In the genomic region with DNA sequence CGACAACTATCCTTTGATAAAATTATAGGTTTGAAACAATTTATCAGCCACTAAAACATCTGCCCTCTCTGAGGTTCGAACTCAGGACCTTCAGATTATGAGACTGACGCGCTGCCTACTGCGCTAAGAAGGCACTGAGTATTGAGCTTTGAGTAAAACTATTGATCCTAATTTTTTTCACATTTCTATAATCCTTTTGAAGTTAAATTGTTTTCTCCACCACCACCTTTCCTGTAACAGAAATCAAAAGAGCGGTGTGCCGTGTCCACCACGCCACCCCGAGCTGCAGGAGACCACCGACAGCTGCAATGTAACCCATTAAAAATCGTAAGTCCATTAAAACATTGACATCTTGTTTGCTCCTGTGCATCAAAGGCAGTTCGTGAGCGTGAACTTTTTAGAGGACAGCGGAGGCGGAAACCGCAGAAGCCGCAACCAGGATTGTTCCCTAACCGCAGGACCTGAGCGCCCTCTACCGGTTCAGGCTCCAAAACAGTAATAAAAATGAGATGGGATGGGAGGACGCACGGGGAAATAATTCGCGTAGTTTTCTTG, we compare ENCODE assay signal across 7 mouse cellular contexts. TPM values are rescaled to one million over a fixed set of nuclear protein-coding genes. Genes with fewer than 3 reads are reported as not detected.
DNase-seq lines count a peak whose midpoint lies in the region; ATAC-seq and TF ChIP-seq lines count a peak whose summit lies in the region.

No protein-coding gene starts in this region.

- H3K9me3 ChIP-seq in embryonic facial prominence, embryonic 10.5 days: no peaks in the 10 kb centered on the region
- no peaks in the 10 kb centered on the region for H3K9me3 ChIP-seq in limb, embryonic 12.5 days
- H3K9me3 ChIP-seq in midbrain, embryonic 15.5 days: no peaks in the 10 kb centered on the region

- no peak for TF ChIP-seq POLR2A in kidney, adult 2 months (IDR thresholded peaks at IDR 0.05; ENCODE audit: low read depth, low read length)

- peak; percentile 84 to 90 for DNase-seq in adrenal gland, postnatal 36 days
- peak; percentile 89 for DNase-seq in embryonic facial prominence, embryonic 10.5 days (ENCODE audit: low spot score)
- DNase-seq in heart, adult 18-20 months: peak; percentile 79 to 92
- peak; percentile 86 for DNase-seq in kidney, adult 2 months
- peak; percentile 53 to 80 for DNase-seq in spleen, postnatal 4 days (ENCODE audit: low spot score in 2 of 2)

- WGBS in embryonic facial prominence, embryonic 10.5 days: under 1% methylated on average over 24 of the region's 24 CpGs
- WGBS in kidney, adult 2 months: under 1% methylated on average over 24 of the region's 24 CpGs
- 1% methylated on average over 24 of the region's 24 CpGs for WGBS in limb, embryonic 12.5 days
- WGBS in midbrain, embryonic 15.5 days: under 1% methylated on average over 24 of the region's 24 CpGs

- no peaks in the 10 kb centered on the region for H3K27me3 ChIP-seq in embryonic facial prominence, embryonic 10.5 days (replicated peaks; ENCODE audit: low read depth, poor library complexity, severe bottlenecking)
- no peaks in the 10 kb centered on the region for H3K27me3 ChIP-seq in kidney, adult 2 months (replicated peaks; ENCODE audit: control insufficient read depth, insufficient read depth, low read length)
- H3K27me3 ChIP-seq in limb, embryonic 12.5 days: peaks cover 11% of the 10 kb centered on the region; the same call in 1 of the 2 replicates
- H3K27me3 ChIP-seq in midbrain, embryonic 15.5 days (replicated peaks): peaks cover 5% of the 10 kb centered on the region; the same call in 1 of the 2 replicates

- H3K36me3 ChIP-seq in embryonic facial prominence, embryonic 10.5 days (replicated peaks): no peaks in the 10 kb centered on the region
- no peaks in the 10 kb centered on the region for H3K36me3 ChIP-seq in kidney, adult 2 months (ENCODE audit: control insufficient read depth, insufficient read depth, low read length)
- H3K36me3 ChIP-seq in limb, embryonic 12.5 days: no peaks in the 10 kb centered on the region
- no peaks in the 10 kb centered on the region for H3K36me3 ChIP-seq in midbrain, embryonic 15.5 days (replicated peaks)

- H3K4me3 ChIP-seq in embryonic facial prominence, embryonic 10.5 days: peak overlapping the region; percentile 63
- peak overlapping the region; percentile 48 for H3K4me3 ChIP-seq in kidney, adult 2 months (ENCODE audit: insufficient read depth, low read depth, low read length)
- H3K4me3 ChIP-seq in limb, embryonic 12.5 days (replicated peaks): peak overlapping the region; percentile 46
- H3K4me3 ChIP-seq in midbrain, embryonic 15.5 days: peak overlapping the region; percentile 38

- H3K4me2 ChIP-seq in limb, embryonic 12.5 days: peak overlapping the region; percentile 69
- peak overlapping the region; percentile 58 for H3K4me2 ChIP-seq in midbrain, embryonic 15.5 days

- H3K9ac ChIP-seq in limb, embryonic 12.5 days (replicated peaks): 0 out of 2 replicates have a peak overlapping the region, but pooled peaks have one; percentile 32
- H3K9ac ChIP-seq in midbrain, embryonic 15.5 days: no peak overlapping the region

- H3K27ac ChIP-seq in embryonic facial prominence, embryonic 10.5 days (replicated peaks): peak overlapping the region; percentile 72
- no peak overlapping the region for H3K27ac ChIP-seq in kidney, adult 2 months (ENCODE audit: insufficient read depth, low read depth, low read length)
- no peak overlapping the region for H3K27ac ChIP-seq in limb, embryonic 12.5 days
- no peak overlapping the region for H3K27ac ChIP-seq in midbrain, embryonic 15.5 days

- ATAC-seq in limb, embryonic 12.5 days (ENCODE audit: insufficient number of reproducible peaks, insufficient read depth, low FRiP score, low TSS enrichment, low read depth): peak; percentile 66; the same call in 1 of the 2 replicates
- peak; percentile 81 for ATAC-seq in midbrain, embryonic 15.5 days (replicated peaks)

- TF ChIP-seq CTCF in kidney, adult 2 months (conservative IDR thresholded peaks at IDR 0.05; ENCODE audit: insufficient read depth, insufficient read length, low read depth, low read length): peak; percentile 89

- H3K4me1 ChIP-seq in embryonic facial prominence, embryonic 10.5 days: peaks cover 6% of the 10 kb centered on the region; the same call in 1 of the 2 replicates
- H3K4me1 ChIP-seq in kidney, adult 2 months (ENCODE audit: control insufficient read depth, insufficient read depth, low read length): no peaks in the 10 kb centered on the region
- H3K4me1 ChIP-seq in limb, embryonic 12.5 days (replicated peaks): no peaks in the 10 kb centered on the region
- H3K4me1 ChIP-seq in midbrain, embryonic 15.5 days: peaks cover 6% of the 10 kb centered on the region

RNA-seq across cellular contexts. Expression of a gene that starts 14.8 kb away (rescaled TPM):
- not detected for total RNA-seq in adrenal gland, postnatal 36 days (2021)
- polyA plus RNA-seq in embryonic facial prominence, embryonic 10.5 days (2016; fragmentation: Nextera tagmentation; extraction: Ambion mirVana): 0.24 and 0.36 TPM in 2 replicates
- total RNA-seq in heart, adult 18-20 months (2021): not detected
- 24.6 and 28.9 TPM in 2 replicates for polyA plus RNA-seq in kidney, adult 2 months (2012; rRNA removed)
- 0.60 and 0.73 TPM in 2 replicates for polyA plus RNA-seq in limb, embryonic 12.5 days (2016; fragmentation: Nextera tagmentation; extraction: Ambion mirVana)
- polyA plus RNA-seq in midbrain, embryonic 15.5 days (2015; fragmentation: Nextera tagmentation; extraction: Ambion mirVana): not detected in 2 replicates

RNA-seq across cellular contexts. Expression of a gene that starts 20.0 kb away (rescaled TPM):
- not detected for total RNA-seq in adrenal gland, postnatal 36 days (2021)
- polyA plus RNA-seq in embryonic facial prominence, embryonic 10.5 days (2016; fragmentation: Nextera tagmentation; extraction: Ambion mirVana): not detected in 2 replicates
- total RNA-seq in heart, adult 18-20 months (2021): not detected
- polyA plus RNA-seq in kidney, adult 2 months (2012; rRNA removed): not detected in 2 replicates
- not detected in 2 replicates for polyA plus RNA-seq in limb, embryonic 12.5 days (2016; fragmentation: Nextera tagmentation; extraction: Ambion mirVana)
- not detected in 2 replicates for polyA plus RNA-seq in midbrain, embryonic 15.5 days (2015; fragmentation: Nextera tagmentation; extraction: Ambion mirVana)

RNA-seq across cellular contexts. Expression of a gene that starts 34.2 kb away (rescaled TPM):
- total RNA-seq in adrenal gland, postnatal 36 days (2021): not detected
- not detected in 2 replicates for polyA plus RNA-seq in embryonic facial prominence, embryonic 10.5 days (2016; fragmentation: Nextera tagmentation; extraction: Ambion mirVana)
- total RNA-seq in heart, adult 18-20 months (2021): not detected
- polyA plus RNA-seq in kidney, adult 2 months (2012; rRNA removed): not detected in 2 replicates
- polyA plus RNA-seq in limb, embryonic 12.5 days (2016; fragmentation: Nextera tagmentation; extraction: Ambion mirVana): not detected in 2 replicates
- not detected in 2 replicates for polyA plus RNA-seq in midbrain, embryonic 15.5 days (2015; fragmentation: Nextera tagmentation; extraction: Ambion mirVana)

RNA-seq across cellular contexts. Expression of a gene that starts 35.9 kb away (rescaled TPM):
- total RNA-seq in adrenal gland, postnatal 36 days (2021): 10 to 100 TPM in 1 of 2 experiments, 1 to 10 TPM in 1; 8.5 to 10.6 TPM
- polyA plus RNA-seq in embryonic facial prominence, embryonic 10.5 days (2016; fragmentation: Nextera tagmentation; extraction: Ambion mirVana): 19.3 and 20.4 TPM in 2 replicates
- 1 to 10 TPM; 5.5 to 5.9 TPM for total RNA-seq in heart, adult 18-20 months (2021)
- polyA plus RNA-seq in kidney, adult 2 months (2012; rRNA removed): 1.6 TPM in 2 replicates
- 16.4 and 17.1 TPM in 2 replicates for polyA plus RNA-seq in limb, embryonic 12.5 days (2016; fragmentation: Nextera tagmentation; extraction: Ambion mirVana)
- 12.2 and 13.0 TPM in 2 replicates for polyA plus RNA-seq in midbrain, embryonic 15.5 days (2015; fragmentation: Nextera tagmentation; extraction: Ambion mirVana)

Comparison
In these comparisons a context has a peak if more than half of its experiments do, and no peak if none do; other contexts are left out.
1. RNA of a gene that starts 14.8 kb away (polyA plus RNA-seq): 24.6 to 28.9 TPM in kidney, adult 2 months; 0.60 to 0.73 TPM in limb, embryonic 12.5 days, 0.24 to 0.36 TPM in embryonic facial prominence, embryonic 10.5 days and not detected in midbrain, embryonic 15.5 days; every median in the first group is over 10 times any median in the second.
2. Peak in every context shown above with its lines, with median percentiles within 50 percentile points of each other: DNase-seq and H3K4me3 ChIP-seq.